Mouse (Mus musculus) 3T3-L1 (cell line): Measurements from ENCODE around the gene Zc3h12b.
"Not testable (repeated sequence)": the region's sequence is repeated elsewhere in the genome, so short reads cannot be mapped to it uniquely, and the experiment has no call there.

Source experiments
- DNase-seq: peaks from one replicate; pipeline ENCODE4 v3.0.0-alpha.2; 2015; ENCODE audit warnings: low read depth, low spot score

The Zc3h12b gene

DNA sequence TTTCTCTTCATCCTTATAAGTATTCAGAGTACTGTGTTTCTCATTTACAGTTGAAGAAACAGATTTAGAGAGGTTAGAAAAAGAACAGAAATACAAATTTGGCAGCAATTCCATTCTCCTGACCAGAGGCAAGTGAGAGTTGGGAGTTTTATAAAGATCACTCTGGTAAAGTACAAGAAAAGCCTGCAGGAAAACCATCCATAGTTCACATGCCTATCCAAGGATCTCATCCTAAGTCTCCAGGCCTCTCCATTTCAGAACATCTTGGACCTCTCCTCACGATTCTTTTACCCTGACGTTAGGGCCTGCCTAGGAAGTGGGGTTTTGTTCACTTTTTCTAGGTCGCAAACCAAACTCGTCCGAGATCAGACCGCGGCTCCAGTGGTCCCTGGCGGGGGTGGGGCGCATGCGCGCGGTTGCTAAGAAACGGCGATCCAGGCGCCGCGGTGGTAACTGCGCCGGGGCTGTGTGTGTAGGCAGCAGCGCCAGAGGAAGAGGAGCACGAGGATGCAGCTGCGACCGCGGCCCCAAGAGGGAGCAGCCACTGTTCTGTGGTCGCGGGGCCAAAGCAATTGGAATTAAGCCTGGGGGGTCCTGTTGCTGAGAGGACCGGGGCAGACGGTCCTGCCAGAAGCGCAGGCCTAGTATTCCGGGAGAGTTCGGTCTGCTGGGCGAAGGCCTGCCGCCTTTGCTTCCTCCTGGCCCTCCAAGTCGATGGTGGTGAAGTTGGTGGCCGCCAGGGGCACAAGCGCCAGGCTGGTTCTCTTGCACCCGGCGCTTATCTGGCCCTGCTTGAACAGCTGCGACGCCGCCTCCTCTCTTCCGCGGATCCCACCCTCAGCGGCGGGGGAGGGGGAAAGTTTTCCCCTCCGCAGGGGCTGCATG lies at the start of gene Zc3h12b:
Gene Zc3h12b, plus strand, starts transcription at position 452 of the 885 bp plus-strand sequence.
- DNase-seq = peak; percentile 77

DNA sequence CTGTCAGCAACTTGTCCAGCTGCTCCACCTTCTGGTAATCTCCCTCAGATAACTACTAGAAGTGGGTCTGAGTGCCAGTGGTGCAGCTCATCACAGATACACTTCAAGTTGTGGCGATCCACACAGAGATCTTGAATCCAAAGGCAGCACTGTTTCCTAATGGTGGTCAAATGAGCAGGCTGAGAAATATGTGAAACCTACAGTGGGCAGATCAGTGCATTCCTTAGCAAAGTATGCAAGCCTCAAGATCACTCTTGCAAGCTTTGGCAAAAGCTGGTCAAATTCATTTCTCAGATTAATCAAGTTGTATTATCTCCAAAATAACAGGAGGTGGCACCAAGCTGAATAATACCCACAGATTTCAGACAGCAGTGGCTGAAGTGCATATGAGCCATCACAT lies 29.3 kb upstream of the Zc3h12b start:
- peak; percentile 12 for DNase-seq

DNA sequence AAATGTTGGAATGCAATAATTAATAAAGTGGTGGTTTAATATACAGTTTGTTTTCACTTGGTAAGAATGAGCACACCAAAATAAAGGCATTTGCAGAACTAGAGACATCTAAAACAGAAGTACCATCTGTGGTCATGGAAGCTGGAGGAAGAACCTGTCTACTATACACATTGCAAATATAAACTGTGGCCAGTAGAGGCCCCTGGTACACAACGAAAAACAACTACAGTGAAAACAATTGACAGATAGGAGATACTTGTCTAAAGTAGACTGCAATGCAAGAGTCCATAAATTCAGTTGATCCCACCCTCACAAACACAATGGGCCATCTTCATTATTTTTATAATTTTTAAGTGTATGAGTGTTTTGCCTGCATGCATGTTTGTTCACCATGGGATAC lies 24.4 kb upstream of the Zc3h12b start:
- DNase-seq = peak; percentile 26

DNA sequence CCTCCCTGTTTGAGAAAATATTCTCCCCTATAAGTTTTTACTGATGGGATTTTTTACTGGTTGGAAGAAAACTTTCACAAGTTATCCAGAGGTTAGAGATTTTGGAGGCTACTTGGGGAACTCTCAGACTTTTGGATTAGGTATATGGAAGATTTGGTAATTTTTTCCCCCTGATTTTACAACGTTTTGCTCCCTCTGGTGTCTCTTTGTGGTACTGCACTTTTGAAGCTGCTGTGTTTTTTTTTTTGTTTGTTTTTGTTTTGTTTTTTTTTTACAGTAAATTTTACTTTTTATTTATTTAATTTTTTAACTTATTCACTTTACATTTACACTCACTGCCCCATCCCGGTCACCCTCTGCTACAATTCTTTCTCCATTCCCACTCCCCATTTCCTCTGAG lies 26.8 kb downstream of the Zc3h12b start:
- peak; percentile 44 for DNase-seq

DNA sequence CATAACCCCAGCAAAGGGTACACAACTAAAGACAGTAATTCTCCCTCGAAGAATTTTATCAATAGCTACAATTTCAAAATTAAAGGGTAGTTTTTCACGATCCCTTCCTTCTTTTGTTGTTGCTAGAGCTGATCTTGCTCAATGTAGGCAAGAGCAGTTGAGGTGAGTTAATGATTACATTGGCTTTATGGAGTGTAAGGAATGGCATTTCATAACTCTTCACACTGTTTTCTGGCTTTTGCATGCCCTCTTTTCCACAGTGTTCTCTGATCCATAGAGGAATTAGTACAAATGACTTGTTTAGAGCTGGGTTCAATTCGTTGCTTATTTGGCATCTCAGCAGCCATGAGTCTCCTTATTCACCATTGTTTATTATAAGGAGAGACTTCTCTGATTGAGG lies 84.4 kb downstream of the Zc3h12b start:
- DNase-seq = no peak

DNA sequence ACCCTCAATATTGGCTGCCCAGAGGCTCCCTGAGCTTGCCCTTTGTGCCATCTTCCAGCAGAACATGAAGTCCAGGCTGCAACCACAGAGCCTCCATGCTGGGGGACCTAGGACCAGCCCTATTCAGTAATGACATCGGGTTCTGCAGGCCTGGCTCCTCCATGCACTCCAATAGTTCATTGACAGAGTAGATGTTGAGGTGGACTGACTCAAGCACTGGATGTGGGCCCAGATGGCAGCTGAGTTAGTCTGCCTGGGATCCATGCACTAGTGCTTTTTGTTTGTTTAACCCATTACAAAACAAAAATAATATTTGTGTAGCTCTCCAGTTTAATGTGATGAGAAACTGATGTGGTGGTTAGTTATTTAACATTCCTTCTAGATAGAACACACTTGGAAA lies 90.3 kb downstream of the Zc3h12b start:
- DNase-seq = peak; percentile 35

DNA sequence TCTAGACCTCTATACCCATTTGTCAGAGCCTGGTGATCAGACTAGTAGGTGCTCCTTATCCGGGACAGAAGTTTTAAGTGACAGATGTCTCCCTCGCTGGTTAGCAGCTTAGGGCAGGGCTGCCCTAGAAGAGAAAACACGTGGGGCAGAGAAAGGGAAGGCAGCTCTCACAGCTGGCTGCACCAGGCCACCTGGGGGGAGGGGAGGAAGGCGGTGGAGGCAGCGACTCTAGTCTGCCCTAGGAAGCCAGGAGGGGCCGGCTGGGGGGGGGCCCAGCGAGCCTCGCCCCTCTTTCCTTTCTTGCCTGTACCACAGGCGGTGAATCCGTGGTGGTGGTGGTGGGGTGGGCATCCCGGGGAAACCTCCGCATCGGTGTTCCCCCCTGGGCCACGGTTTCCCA lies 141.3 kb downstream of the Zc3h12b start:
- DNase-seq = no peak

DNA sequence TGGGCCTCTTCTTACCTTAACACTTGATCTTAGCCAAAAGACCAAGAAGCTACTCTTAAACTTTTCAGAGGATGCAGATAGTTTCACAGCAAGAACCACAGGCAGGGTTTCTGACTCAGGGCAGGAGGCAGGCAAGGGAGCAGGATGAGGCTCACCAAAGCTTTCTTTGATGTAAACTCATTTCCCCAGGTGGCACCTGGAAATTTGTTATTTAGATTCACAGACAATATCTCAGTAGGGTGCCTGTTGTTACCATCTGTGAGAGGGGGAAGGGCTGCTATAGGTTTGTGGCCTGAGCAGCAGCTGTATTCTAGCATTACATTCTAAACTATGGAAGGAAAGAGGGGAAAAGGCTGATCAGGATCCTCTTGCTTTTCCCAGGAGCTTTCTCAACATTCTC lies 169.6 kb downstream of the Zc3h12b start:
- DNase-seq = no peak

DNA sequence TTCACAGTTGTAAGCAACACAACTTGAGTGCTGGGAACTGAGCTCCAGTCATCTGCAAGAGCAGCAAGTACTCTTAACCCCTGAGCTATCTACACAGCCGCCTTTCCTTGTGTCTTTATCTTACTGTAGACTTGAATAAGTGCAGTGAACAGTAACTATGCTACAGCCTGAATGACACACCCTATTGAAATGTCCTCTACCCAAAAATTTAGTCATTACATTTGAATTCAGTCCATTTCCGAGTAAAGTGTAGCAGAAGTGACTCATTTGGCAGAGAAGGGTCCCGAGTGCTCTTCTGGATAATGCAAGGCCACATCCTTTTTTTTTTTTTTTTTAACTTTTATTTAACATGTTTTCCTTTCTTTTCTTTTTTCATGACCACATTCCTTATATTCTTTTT lies 191.2 kb downstream of the Zc3h12b start:
- peak; percentile 81 for DNase-seq

DNA sequence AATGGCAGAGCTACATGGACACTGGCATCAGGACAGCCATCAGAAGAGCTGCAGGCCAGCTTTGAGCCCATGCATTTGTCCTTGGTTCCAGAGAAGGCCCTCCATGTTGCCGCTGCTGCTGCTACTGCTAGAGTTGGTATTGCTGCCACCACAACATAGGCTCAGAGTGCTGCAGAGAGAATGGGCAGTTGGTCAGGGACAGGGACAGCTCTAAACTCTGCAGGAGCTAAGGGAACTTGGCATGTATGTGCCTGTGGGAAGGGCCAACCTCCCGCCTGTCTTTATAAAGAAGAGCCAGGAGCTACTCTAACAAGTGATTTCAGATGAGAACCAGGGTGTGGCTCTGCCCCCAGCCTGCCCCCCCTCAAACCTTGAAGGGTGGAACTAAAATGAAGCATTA lies 224.0 kb downstream of the Zc3h12b start:
- DNase-seq = no peak

DNA sequence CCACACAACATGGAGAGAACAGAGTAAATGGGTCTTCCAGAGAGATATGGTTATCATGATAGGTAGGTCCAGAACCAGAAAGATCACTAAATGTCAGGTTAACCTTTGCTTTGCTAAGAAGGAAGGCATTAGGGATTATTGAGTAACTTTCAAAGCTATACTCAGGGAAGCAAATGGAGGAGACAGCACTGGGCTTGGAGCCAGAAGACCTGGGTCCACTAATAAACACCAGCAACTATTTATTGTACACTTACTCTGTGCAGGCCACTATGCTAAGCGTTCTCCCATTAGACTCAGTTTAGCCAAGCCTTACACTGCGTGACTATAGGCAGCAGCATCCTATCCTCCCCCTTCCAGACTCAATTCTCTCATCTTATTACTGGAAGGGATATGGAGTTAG lies 234.0 kb downstream of the Zc3h12b start:
- DNase-seq = no peak

DNA sequence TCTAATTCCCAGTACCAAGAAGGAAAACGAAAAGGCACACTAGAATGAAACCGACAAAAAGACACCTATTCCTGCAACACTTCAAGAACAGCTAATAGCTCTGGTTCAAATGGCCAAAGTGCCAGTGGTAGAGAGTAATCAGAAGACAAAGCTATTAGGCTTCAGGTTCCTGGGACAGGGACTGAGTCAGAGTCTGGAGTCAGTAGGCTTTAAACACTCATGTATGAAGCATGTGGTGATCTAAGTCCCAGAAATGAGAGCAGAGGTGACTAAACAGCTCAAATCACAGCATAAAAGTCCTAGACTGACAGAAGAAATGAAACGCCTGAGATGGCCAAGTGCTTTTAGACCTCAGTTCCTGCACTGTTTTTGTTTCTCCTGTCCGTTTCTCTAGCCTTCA lies 236.7 kb downstream of the Zc3h12b start:
- peak; percentile 71 for DNase-seq

DNA sequence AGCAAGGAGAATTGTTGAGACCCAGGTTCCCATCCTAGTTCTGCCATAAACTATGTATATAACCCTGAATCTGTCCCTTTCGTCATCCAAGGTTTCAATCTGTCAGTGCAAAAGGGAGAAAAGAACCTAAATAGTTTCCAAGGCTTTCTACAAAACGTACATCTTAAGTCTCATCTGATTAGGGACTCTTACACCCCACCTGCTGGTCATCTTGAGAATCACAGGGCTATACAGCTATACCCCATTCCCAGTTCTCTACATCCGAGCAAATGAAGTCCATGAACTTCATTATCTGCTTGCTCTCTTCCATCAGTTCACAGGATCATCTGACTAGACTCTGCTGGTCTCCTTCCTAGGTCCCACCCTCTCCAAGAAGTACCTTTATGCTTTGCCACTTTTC lies 239.3 kb downstream of the Zc3h12b start:
- peak; percentile 75 for DNase-seq

DNA sequence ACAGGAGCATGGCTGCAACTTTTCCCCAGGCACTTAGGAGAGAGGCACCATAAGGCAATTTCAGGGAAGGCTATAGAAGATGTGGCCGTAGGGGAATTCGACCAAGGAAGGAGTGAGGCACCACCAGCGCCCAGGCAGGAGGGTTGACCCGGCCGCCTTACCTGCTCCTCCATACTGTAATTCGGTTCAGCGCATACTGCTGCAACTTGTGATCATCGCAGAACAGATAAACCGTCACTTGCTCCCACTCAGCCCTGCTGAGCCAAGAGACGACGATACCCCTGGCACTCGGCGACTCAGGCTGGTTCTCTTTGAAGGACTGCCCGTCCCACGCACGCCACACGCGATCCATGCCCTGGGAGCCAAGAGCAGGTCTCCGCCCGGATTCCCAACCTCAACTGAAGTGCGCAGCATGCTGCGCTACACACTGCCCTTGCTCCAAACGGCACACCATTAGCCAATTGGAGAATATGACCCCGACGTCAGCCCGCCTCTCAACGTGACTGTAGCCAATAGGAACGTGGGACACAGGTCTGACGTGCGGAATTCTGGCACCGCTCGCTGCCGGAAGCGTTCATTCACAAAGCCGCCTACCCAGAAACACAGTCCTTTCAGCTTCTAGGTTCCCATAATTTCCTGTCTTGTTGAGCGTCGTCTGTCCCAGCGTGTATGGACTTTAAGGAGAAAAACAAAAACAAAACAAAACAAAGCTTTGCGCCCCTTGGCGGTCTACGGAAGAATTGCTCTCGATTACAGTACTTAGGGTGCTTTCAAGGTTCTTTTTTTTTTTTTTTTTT lies 245.2 kb downstream of the Zc3h12b start, which contains the start of gene Las1l:
Gene Las1l, minus strand, starts transcription at position 466 of the 797 bp plus-strand sequence.
- peak; percentile 96 for DNase-seq

DNA sequence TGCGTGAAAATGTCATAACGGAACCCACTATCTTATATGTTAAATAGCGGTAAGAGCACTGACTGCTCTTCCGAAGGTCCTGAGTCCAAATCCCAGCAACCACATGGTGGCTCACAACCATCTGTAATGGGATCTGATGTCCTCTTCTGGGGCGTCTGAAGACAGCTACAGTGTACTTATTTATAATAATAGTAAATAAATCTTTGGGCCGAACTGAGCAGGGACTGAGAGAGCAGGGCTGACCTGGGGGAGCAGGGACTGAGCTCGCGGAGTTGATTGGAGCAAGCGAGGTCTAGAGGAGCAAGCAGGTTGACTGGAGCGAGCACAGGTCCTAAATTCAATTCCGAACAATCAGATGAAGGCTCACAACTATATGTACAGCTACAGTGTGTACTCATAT lies 246.0 kb downstream of the Zc3h12b start:
- DNase-seq = not testable (repeated sequence)

DNA sequence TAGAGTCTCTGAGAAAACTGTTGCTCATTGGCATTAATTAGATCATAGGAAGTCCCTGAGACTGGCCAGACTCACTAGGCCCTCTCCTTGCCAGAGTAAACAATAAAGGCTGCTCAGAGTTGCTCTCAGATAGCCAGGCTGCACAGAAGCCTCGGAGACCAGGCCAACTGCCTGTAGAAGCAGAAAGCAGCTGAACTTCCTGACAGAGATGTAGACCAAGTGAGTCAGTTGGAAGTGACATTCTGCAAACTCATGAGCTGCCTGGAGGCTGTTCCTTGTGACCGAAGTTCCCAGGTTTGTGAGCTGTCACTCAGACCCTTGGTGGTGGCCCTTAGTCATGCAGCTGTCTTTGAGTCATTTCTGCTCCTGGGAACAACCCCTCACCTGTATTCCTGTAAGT lies 251.9 kb downstream of the Zc3h12b start:
- DNase-seq = peak; percentile 42

DNA sequence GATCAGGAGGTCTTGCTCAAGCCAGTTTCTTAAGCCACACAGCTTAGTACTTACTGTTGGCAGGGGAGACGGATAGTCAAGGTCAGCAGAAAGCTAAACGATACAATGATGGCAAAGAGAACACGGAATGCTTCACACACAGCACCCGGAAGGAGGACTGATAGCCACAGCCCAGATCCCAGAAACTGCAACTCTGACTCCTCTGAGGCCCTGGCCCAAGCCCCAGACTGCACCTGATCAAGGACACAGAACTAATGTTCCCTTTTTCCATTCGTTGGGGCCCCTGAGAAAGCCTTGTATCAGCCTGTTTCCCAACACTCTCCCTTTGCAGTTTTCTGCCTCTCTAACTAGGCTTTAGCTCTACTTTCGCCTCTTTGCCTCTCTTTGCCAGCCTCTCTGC lies 253.6 kb downstream of the Zc3h12b start:
- DNase-seq = no peak

DNA sequence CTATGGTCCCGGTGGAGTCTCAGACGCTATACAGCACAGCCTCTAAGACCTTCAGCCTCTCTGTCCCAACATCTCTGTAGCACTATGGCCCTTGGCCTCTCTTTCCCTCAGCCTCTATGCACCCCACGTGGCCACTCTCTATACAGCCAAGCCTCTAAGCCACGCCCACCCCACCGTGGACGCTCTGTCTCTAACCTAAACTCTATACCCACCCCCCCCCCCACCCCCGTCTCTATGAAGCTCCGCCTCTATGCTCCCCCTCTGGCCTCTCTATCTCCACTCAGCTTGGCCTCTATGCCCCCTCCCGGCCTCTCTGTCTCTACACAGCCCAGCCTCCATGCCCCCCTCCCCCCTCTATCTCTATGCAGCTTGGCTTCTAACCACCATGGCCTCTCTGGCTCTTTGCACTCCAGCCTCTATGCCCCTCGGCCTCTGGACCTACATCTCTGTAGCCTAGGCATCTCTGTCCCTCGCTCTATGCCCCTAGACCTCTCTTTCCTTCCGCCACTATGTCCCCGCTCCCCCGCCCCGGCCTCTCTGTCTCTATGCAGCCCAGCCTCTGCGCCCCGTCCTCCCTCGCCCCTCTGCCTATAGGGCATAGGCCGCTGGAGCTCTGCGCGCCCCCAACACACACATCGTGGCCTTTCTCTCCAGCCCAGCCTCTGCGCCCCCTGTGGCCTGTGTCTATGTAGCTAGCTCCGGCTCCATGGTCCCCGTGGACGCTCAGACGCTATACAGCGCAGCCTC lies 256.5 kb downstream of the Zc3h12b start:
- no peak for DNase-seq

DNA sequence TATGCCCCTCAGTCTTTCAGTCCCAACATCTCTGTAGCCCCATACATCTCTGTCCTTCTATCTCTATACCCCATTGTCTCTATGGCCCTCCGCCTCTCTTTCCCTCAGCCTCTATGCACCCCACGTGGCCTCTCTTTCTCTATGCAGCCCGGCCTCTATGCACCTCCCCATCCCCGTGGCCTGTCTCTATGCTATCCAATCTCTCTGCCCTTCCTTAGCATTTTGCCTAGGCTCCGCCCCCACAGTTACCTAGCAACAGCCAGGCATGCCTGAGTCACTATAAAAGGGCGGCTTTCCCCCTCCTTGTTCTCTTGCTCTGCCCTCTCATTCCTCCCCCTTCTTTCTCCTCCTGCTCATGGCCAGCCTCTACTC lies 257.1 kb downstream of the Zc3h12b start:
- peak; percentile 63 for DNase-seq

DNA sequence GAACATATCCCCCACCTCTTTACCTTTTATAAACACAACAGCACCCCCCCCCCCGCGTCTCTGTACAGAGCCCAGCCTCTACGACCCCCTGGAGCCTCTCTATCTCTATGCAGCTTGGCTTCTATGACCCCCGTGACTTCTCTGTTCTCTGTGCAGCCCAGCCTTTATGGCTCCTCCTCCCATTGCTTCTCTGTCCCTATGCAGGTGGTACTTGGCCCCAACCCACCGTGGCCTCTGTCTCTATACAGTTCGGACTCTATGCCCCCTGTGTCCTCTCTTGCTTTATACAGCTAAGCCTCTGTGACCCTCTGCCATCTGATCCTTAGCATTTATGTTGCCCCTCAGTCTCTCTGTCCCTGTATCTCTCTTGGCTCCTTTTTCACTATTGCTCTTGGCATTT lies 257.6 kb downstream of the Zc3h12b start:
- DNase-seq = no peak

DNA sequence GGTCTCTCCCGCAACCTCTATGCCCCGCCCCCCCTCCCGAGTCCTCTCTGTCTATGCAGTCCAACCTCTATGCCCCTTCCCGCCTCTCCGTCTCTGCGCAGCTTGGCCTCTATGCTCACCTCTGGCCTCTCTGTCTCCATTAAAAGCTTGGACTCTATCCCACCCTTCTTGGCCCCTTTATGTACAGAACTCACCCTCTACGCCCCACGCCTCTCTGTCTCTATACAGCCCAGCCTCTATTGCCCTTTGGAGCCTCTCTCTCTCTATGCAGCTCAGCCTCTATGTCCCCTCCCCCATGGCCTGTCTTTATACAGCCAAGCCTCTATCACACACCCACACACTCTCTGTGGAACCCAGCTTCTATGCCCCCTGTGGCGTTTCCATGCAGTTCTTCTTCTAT lies 258.5 kb downstream of the Zc3h12b start:
- DNase-seq = no peak
